Mouse (Mus musculus) erythroblast, embryonic 14.5 days (primary cell): ENCODE results near the gene Ccdc43. TPM values are rescaled to one million over a fixed set of nuclear protein-coding genes. Genes with fewer than 3 reads are reported as not detected.
"Not testable (repeated sequence)": the region's sequence is repeated elsewhere in the genome, so short reads cannot be mapped to it uniquely, and the experiment has no call there.

Experiments used
- H3K27me3 ChIP-seq: 2 replicates; pipeline ENCODE4 v1.6.1; 2012; ENCODE audit warnings: inconsistent platforms; ENCODE audit not compliant: control insufficient read depth
- H3K36me3 ChIP-seq: 2 replicates; pipeline ENCODE4 v1.6.1; 2012; ENCODE audit warnings: mild to moderate bottlenecking, inconsistent platforms; ENCODE audit not compliant: control insufficient read depth
- H3K4me1 ChIP-seq: 2 replicates; pipeline ENCODE4 v1.6.1; 2012; ENCODE audit warnings: inconsistent platforms; ENCODE audit not compliant: control insufficient read depth
- H3K4me3 ChIP-seq: replicated peaks from 2 replicates; pipeline ENCODE3; 2012; ENCODE audit warnings: moderate library complexity, mild to moderate bottlenecking, inconsistent platforms
- H3K9me3 ChIP-seq: 2 replicates; pipeline ENCODE4 v1.6.1; 2012; ENCODE audit warnings: low read length, inconsistent platforms, mixed read lengths; ENCODE audit not compliant: control insufficient read depth
- GATA1 ChIP-seq: IDR thresholded peaks from 2 replicates; pipeline ENCODE4 v1.6.1; 2012; ENCODE audit warnings: low read length, inconsistent platforms, mixed read lengths
- TAL1 ChIP-seq: IDR thresholded peaks from 3 replicates; pipeline ENCODE4 v1.6.1; 2012; ENCODE audit warnings: low read length, inconsistent platforms, mixed read lengths
- polyA plus RNA-seq: library from polyadenylated mRNA; stranded (reverse); fragments of >175 nt; gene quantifications from 2 replicates; pipeline ENCODE4 v1.2.3, GENCODE M21; 2012

Gene Ccdc43
- polyA plus RNA-seq, 1 experiment: 0.35 TPM

- no peak for TF ChIP-seq TAL1
- no peak for TF ChIP-seq GATA1
- Histone ChIP-seq H3K4me1 (no peaks in the 10 kb centered on the region; the same call in 1 of the 2 replicates), H3K36me3 (no peaks in the 10 kb centered on the region), H3K4me3 (no peak overlapping the region), H3K9me3 (no peaks in the 10 kb centered on the region), H3K27me3 (peaks cover 13% of the 10 kb centered on the region)
These were observed 37.4 kb upstream of the Ccdc43 start for GRCm38 (mm10) chr11:102734961-102735360.

DNA sequence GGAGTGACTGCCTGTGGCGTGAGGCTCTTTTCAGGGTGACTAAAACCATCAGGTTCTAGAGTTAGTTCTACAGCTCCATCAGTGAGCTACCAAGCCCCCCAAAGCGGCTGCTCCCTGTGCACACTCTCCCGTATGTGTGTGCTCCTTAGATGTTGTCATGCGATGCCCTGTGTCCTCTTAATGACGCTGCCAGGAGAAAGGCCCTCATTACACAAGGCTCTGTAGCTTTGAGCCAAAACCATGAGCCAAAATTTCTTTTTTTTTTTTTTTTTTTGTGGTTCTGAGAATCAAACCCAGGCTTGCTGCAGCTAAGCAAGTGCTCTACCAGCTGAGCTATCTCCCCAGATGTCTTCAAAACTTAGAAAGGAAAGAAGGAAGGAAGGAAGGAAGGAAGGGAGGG is 35.6 kb upstream of the Ccdc43 start:
- TF ChIP-seq GATA1 (no peak), TAL1 (no peak)
- Histone ChIP-seq H3K36me3 (no peaks in the 10 kb centered on the region), H3K4me3 (no peak overlapping the region), H3K9me3 (no peaks in the 10 kb centered on the region), H3K4me1 (no peaks in the 10 kb centered on the region), H3K27me3 (no peaks in the 10 kb centered on the region; the same call in none of the 2 replicates)

DNA sequence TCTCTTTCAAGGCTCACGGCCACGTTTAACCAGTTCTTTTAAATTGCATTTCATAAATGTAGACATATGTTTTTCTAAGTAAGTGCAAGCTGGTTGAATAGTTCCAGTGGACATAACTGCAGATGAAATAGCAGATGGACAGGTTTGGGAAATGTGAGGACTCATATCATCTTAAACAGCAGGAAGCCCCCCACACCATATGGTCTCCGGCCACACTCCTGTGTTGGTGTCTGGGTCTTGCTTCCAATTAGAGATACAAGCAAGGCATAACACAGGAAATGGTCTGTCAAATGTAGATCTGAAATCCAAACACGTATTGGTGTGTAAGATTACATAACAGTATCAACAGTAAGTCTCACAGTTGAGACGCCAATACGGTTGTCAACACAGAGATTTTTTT is 33.8 kb upstream of the Ccdc43 start:
- no peak for TF ChIP-seq TAL1
- no peak for TF ChIP-seq GATA1
- Histone ChIP-seq H3K9me3 (no peaks in the 10 kb centered on the region), H3K4me3 (no peak overlapping the region), H3K4me1 (no peaks in the 10 kb centered on the region), H3K36me3 (no peaks in the 10 kb centered on the region), H3K27me3 (no peaks in the 10 kb centered on the region)

- Histone ChIP-seq H3K9me3 (no peaks in the 10 kb centered on the region), H3K4me1 (no peaks in the 10 kb centered on the region), H3K36me3 (no peaks in the 10 kb centered on the region), H3K27me3 (no peaks in the 10 kb centered on the region), H3K4me3 (no peak overlapping the region)
- TF ChIP-seq GATA1 (no peak), TAL1 (no peak)
These were observed 32.3 kb upstream of the Ccdc43 start for GRCm38 (mm10) chr11:102729835-102730234.

- H3K4me3 ChIP-seq: no peak overlapping the region
- H3K4me1 ChIP-seq: peaks cover under 1% of the 10 kb centered on the region; the same call in 1 of the 2 replicates
- TF ChIP-seq TAL1: no peak
- no peak for TF ChIP-seq GATA1
- no peaks in the 10 kb centered on the region for H3K36me3 ChIP-seq
- no peaks in the 10 kb centered on the region for H3K9me3 ChIP-seq
- no peaks in the 10 kb centered on the region for H3K27me3 ChIP-seq
These were observed 31.0 kb upstream of the Ccdc43 start for GRCm38 (mm10) chr11:102728614-102729013.

GRCm38 (mm10) chr11:102725574-102725973 is 28.0 kb upstream of the Ccdc43 start:
- Histone ChIP-seq H3K9me3 (no peaks in the 10 kb centered on the region), H3K4me3 (no peak overlapping the region), H3K4me1 (peaks cover 4% of the 10 kb centered on the region), H3K27me3 (no peaks in the 10 kb centered on the region), H3K36me3 (no peaks in the 10 kb centered on the region)
- no peak for TF ChIP-seq GATA1
- TF ChIP-seq TAL1: no peak

- Histone ChIP-seq H3K4me1 (no peaks in the 10 kb centered on the region), H3K27me3 (no peaks in the 10 kb centered on the region), H3K9me3 (peaks cover 3% of the 10 kb centered on the region; the same call in 1 of the 2 replicates), H3K4me3 (no peak overlapping the region), H3K36me3 (no peaks in the 10 kb centered on the region)
- TF ChIP-seq GATA1 (no peak), TAL1 (no peak)
These were observed 18.6 kb upstream of the Ccdc43 start for GRCm38 (mm10) chr11:102716135-102716534.

- not testable (repeated sequence) for H3K4me1 ChIP-seq, H3K27me3 ChIP-seq, H3K9me3 ChIP-seq, H3K36me3 ChIP-seq, H3K4me3 ChIP-seq
These were observed 17.0 kb upstream of the Ccdc43 start for GRCm38 (mm10) chr11:102714578-102714977.

- H3K4me3 ChIP-seq: no peak overlapping the region
- no peaks in the 10 kb centered on the region for H3K27me3 ChIP-seq
- no peaks in the 10 kb centered on the region for H3K4me1 ChIP-seq
- no peaks in the 10 kb centered on the region for H3K36me3 ChIP-seq
- peaks cover 3% of the 10 kb centered on the region; the same call in 1 of the 2 replicates for H3K9me3 ChIP-seq
- no peak for TF ChIP-seq GATA1
- no peak for TF ChIP-seq TAL1
These were observed 14.8 kb upstream of the Ccdc43 start for GRCm38 (mm10) chr11:102712411-102712810.

- not testable (repeated sequence) for H3K27me3 ChIP-seq, H3K9me3 ChIP-seq, H3K36me3 ChIP-seq, H3K4me3 ChIP-seq
- H3K4me1 ChIP-seq: peaks cover 16% of the 10 kb centered on the region
These were observed 4.6 kb upstream of the Ccdc43 start for GRCm38 (mm10) chr11:102702206-102702605.
